Mouse (Mus musculus): Measurements from ENCODE around the gene Hjurp.

- TF ChIP-seq CTCF (IDR thresholded peaks at IDR 0.05; ENCODE audit: low read depth, low read length) = no peak
- no peak for TF ChIP-seq POLR2A (IDR thresholded peaks at IDR 0.05; ENCODE audit: extremely low read depth, insufficient read depth, low read length)
Observed at GRCm38 (mm10) chr1:88256886-88257663, 20.4 kb downstream of the Hjurp start.

Data from liver, adult 2 months (tissue).